Mouse (Mus musculus) C2C12 (cell line): ENCODE results near the gene Thap4. TPM values are rescaled to one million over a fixed set of nuclear protein-coding genes. Genes with fewer than 3 reads are reported as not detected.

ENCODE experiments used
- H3K27me3 ChIP-seq: one replicate; pipeline ENCODE4 v1.6.1; 2011; ENCODE audit not compliant: control insufficient read depth, insufficient read depth, insufficient read length
- H3K36me3 ChIP-seq: one replicate; pipeline ENCODE4 v1.6.1; 2011; ENCODE audit not compliant: control insufficient read depth, insufficient read depth
- H3K4me3 ChIP-seq: one replicate; pipeline ENCODE4 v1.5.1; 2011; ENCODE audit warnings: mild to moderate bottlenecking, control low read depth; ENCODE audit not compliant: poor library complexity, insufficient read depth, severe bottlenecking
- H3K79me2 ChIP-seq: one replicate; pipeline ENCODE4 v1.6.1; 2011; ENCODE audit not compliant: control insufficient read depth, insufficient read depth
- H3K79me3 ChIP-seq: one replicate; pipeline ENCODE4 v1.6.1; 2011; ENCODE audit warnings: low read depth, control low read depth
- H3ac ChIP-seq: one replicate; pipeline ENCODE3; 2011; ENCODE audit warnings: low read depth; ENCODE audit not compliant: control insufficient read depth, insufficient read length
- CEBPB ChIP-seq: IDR thresholded peaks from one replicate; pipeline ENCODE4 v1.6.1; 2011; ENCODE audit warnings: low read depth, mild to moderate bottlenecking, control low read depth, moderate library complexity
- CTCF ChIP-seq: IDR thresholded peaks from one replicate; pipeline ENCODE4 v1.5.1; 2011; ENCODE audit not compliant: control insufficient read depth, insufficient read depth, insufficient read length
- FOSL1 ChIP-seq: IDR thresholded peaks from one replicate; pipeline ENCODE4 v1.8.0; 2011; ENCODE audit warnings: mild to moderate bottlenecking, low read length; ENCODE audit not compliant: poor library complexity, insufficient read depth, severe bottlenecking
- MAX ChIP-seq: IDR thresholded peaks from one replicate; pipeline ENCODE4 v1.6.1; 2011; ENCODE audit warnings: mild to moderate bottlenecking, control low read depth
- MYOD1 ChIP-seq: IDR thresholded peaks from one replicate; pipeline ENCODE4 v1.6.1; 2011; ENCODE audit warnings: low read depth; ENCODE audit not compliant: control insufficient read depth, insufficient read length
- MYOG ChIP-seq: IDR thresholded peaks from one replicate; pipeline ENCODE4 v1.6.1; 2011; ENCODE audit not compliant: control insufficient read depth, insufficient read length; ENCODE audit errors: extremely low read depth
- USF1 ChIP-seq: IDR thresholded peaks from one replicate; pipeline ENCODE4 v1.6.1; 2011; ENCODE audit warnings: low read depth, mild to moderate bottlenecking, control low read depth, moderate library complexity
- polyA plus RNA-seq: library from polyadenylated mRNA; unstranded; fragments of >200 nt; fragmentation: generic; extraction: Trizol; gene quantifications from one replicate; pipeline ENCODE4 v1.2.1, GENCODE M21; 2012; ENCODE audit warnings: missing spikeins

Thap4 gene
- polyA plus RNA-seq, 1 experiment: 65.2 TPM

DNA sequence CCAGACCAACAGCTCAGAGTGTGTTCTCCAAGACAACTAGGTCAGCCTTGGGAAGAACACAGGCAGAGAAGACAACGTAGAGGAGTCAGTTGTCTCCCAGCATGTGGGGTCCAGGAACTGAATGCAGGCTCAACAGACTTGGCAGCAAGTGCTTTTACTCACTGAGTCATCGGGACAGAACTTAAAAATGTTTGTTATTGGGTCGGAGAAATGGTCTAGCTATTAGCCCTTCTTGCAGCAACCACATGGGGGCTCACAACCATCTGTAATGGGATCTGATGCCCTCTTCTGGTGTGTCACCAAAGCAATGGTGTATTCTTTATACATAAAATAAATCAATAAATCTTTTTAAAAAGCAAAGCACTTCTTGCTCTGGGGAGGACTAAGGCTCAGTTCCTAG is 28.5 kb downstream of the Thap4 start:
- no peak for TF ChIP-seq MYOD1
- TF ChIP-seq CEBPB: no peak
- TF ChIP-seq MAX: no peak

DNA sequence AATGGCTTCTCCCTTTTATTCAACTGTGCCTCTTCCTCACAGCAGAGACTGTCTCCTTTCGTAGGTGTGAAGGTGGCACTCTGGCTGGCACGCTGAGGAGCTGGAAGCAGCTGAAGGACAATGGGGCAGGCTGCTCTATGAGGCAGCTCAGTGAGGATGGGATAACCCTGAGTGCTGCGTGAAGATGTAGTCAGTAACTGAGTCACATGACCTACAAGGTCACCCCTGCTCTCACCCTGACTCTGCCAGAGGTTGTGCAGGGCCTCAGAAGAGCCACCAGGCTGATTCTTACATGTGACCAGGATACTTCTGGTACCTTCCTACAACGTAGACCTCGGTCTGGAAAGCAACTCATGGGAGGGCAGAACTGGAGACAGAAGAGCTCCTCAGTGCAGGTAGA is 29.0 kb downstream of the Thap4 start:
- peaks cover 7% of the 10 kb centered on the region for H3K79me3 ChIP-seq
- no peaks in the 10 kb centered on the region for H3K79me2 ChIP-seq
- peaks cover 7% of the 10 kb centered on the region for H3K36me3 ChIP-seq
- no peak overlapping the region for H3K4me3 ChIP-seq
- H3ac ChIP-seq: no peak overlapping the region
- TF ChIP-seq CEBPB: no peak
- TF ChIP-seq CTCF: no peak
- no peak for TF ChIP-seq MAX
- TF ChIP-seq FOSL1: no peak
- no peak for TF ChIP-seq MYOD1
- TF ChIP-seq USF1: peak; percentile 40
- TF ChIP-seq MYOG: no peak
- no peaks in the 10 kb centered on the region for H3K27me3 ChIP-seq

More for the DNA sequence above, 28.5 kb downstream of the Thap4 start:
- Histone ChIP-seq H3K79me2 (no peaks in the 10 kb centered on the region), H3K36me3 (peaks cover 7% of the 10 kb centered on the region), H3ac (no peak overlapping the region), H3K79me3 (peaks cover 7% of the 10 kb centered on the region), H3K4me3 (no peak overlapping the region), H3K27me3 (no peaks in the 10 kb centered on the region)

DNA sequence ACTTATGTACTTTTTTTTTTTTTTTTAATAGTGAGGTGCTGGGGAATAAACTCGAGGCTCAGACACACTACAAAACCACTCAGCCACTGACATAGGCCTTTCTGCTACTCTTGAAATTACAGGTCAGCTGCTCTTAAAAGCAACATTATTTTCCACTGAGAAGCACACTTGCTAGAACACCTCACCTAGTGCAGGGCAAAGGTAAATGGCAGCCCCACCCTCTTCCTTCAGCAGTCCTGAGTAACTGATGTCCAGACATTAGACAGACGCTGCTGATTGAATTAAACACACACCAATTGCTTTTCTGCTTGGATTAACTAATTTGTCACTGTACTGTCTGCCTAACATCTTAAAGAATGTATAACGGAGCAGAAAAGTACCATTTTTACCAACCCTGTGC is 30.0 kb downstream of the Thap4 start:
- H3K27me3 ChIP-seq: no peaks in the 10 kb centered on the region
- H3ac ChIP-seq: no peak overlapping the region
- H3K79me3 ChIP-seq: peaks cover 7% of the 10 kb centered on the region
- TF ChIP-seq CTCF (no peak), USF1 (no peak)
- H3K79me2 ChIP-seq: no peaks in the 10 kb centered on the region
- no peak overlapping the region for H3K4me3 ChIP-seq
- H3K36me3 ChIP-seq: peaks cover 7% of the 10 kb centered on the region

DNA sequence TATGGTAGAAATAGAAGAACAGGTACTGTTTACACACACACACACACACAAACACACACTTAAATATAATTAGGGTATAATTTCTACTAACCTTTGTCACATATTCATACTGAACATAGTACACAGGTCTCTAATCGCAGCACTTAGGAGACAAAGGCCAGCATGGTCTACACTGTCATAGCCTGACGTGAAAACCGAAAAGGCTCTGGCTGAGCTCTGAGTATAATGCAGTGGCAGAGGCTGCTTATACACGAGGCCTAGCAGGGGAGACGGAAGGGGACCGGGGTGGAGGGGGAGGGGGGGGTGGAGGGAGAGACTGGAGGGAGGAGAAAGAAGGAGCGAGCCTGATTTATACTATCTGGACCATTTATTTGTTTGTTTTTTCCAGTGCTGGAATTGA is 33.1 kb downstream of the Thap4 start:
- Histone ChIP-seq H3K79me2 (no peaks in the 10 kb centered on the region), H3K79me3 (peaks cover 5% of the 10 kb centered on the region), H3K36me3 (peaks cover 5% of the 10 kb centered on the region), H3ac (no peak overlapping the region), H3K27me3 (no peaks in the 10 kb centered on the region), H3K4me3 (no peak overlapping the region)
- TF ChIP-seq CTCF (no peak), FOSL1 (no peak), MYOD1 (no peak), MAX (no peak), CEBPB (no peak), MYOG (no peak), USF1 (no peak)

DNA sequence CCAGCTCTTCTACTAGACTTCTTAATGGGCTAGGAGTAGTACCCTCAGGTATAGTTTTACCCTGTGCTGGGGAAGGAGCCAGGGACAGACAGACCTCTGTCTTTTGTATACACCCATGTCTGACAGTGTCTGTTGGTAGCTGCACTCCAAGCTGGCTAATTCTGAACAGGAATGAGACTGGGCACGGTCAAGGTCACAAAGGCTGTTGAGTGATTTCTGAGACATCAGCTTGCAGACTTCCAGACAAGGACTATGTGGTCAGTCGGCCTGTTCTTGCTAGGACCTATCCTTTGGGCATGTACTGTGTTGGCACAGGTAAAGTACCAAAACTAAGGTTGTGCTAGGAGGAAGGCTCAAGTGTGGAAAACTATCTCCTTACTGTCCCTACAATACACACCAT is 38.5 kb downstream of the Thap4 start:
- Histone ChIP-seq H3ac (no peak overlapping the region), H3K27me3 (no peaks in the 10 kb centered on the region), H3K36me3 (peaks cover 22% of the 10 kb centered on the region), H3K79me3 (no peaks in the 10 kb centered on the region), H3K79me2 (no peaks in the 10 kb centered on the region), H3K4me3 (no peak overlapping the region)
- TF ChIP-seq FOSL1: no peak
- TF ChIP-seq MAX: no peak
- TF ChIP-seq MYOD1: no peak
- no peak for TF ChIP-seq USF1
- no peak for TF ChIP-seq CTCF
- TF ChIP-seq CEBPB: no peak
- no peak for TF ChIP-seq MYOG

DNA sequence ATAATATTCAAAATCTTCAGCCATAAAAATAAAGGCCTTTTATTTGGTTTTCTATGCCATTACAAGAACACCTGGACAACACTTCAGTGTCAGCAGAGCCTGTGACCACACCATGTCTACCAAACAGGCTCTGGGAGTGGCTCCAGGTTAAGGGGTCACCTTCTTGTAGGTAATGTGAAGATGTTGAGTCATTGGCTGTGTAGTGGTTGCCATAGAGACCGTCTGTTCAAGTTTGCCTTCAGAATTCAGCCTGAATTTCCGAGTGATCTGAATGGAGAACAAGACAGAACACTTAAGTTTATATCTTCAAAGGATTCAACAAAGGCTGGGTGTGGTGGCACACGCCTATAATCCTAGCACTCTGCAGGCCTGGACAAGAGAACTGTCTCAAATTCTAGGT is 49.3 kb downstream of the Thap4 start:
- Histone ChIP-seq H3K79me3 (no peaks in the 10 kb centered on the region), H3K36me3 (peaks cover 19% of the 10 kb centered on the region), H3K79me2 (no peaks in the 10 kb centered on the region), H3ac (no peak overlapping the region), H3K27me3 (no peaks in the 10 kb centered on the region), H3K4me3 (no peak overlapping the region)
- TF ChIP-seq USF1: no peak
- no peak for TF ChIP-seq CTCF
- no peak for TF ChIP-seq MYOD1
- no peak for TF ChIP-seq MYOG

DNA sequence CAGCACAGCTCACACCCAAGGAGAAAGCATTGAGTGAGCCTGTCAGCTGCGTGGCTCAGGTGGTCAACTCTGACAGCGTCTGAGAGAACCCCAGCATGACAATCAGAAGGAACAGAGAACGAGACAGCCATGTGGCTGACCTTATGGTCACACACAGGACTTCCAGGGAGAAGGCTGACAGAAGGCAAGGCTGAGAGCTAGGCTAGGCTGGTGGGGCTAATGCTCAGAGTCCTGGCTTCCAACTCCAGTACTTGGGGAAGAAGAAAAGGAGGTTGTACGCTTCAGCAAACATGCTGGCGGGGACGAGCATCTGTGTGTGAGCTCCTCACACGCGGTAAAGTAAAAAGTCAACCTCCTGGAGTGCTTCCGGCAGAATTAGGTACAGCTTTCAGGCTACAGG is 50.3 kb downstream of the Thap4 start:
- TF ChIP-seq FOSL1 (no peak), MAX (no peak), MYOD1 (no peak), CTCF (no peak), MYOG (no peak), CEBPB (no peak), USF1 (no peak)
- Histone ChIP-seq H3K4me3 (no peak overlapping the region), H3K79me2 (no peaks in the 10 kb centered on the region), H3K27me3 (no peaks in the 10 kb centered on the region), H3ac (no peak overlapping the region), H3K36me3 (peaks cover 19% of the 10 kb centered on the region), H3K79me3 (no peaks in the 10 kb centered on the region)
